ENCODE assay signal across 16 mouse cellular contexts in the genomic region with DNA sequence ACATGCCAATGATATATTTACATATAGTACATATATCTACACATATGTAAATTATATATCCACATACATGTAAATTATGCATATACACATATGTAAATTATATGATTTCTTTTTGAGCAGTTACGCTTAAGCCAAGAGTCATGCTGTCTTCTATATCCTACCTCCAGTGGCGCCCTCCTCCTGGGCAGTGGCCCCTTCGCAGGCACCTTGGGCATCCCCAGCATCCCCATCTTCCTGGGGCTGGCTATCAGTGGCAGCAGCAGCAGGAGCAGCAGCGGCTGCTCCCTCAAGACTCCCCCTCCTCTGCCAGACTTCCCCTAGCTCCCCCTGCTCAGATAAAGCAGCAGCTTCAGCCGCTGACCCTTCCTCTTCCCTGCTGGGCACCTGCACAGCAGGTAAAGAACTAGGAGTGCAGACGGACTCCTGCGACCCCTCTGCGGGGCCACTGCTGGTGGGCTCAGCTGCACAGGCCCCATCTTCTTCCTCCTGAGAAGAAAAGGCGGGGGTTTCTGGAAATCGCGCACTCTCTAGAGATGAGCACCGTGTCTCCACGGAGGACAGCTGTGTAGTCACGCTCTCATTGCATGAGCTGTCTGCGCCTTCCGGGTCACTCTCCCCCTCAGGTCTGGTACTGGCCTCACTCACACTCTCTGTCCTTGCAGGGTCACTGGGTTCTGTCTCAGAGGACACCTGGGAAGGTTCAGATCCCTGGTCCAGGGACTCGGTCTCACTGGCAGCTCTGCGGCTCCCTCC.
DNase-seq lines count a peak whose midpoint lies in the region; ATAC-seq and TF ChIP-seq lines count a peak whose summit lies in the region.
"Had no signal": no experiment of that assay in that cellular context is flagged by ENCODE, and none has a peak within 500 bp of the region (broad histone marks: within the 10 kb centered on the region; RNA-seq: fewer than 3 reads in every experiment).

No protein-coding gene starts in this region.

- TF ChIP-seq CTCF in hindbrain, postnatal 0 days (IDR thresholded peaks at IDR 0.05; ENCODE audit: low read depth), result no peak

- 0 out of 2 replicates have a peak overlapping the region, but pooled peaks have one; percentile 8 for H3K9ac ChIP-seq in neural tube, embryonic 13.5 days
- no peak overlapping the region for H3K9ac ChIP-seq in forebrain, embryonic 15.5 days (replicated peaks)
- no peak overlapping the region for H3K9ac ChIP-seq in hindbrain, postnatal 0 days (replicated peaks; ENCODE audit: low read length)
- H3K9ac ChIP-seq: liver, embryonic 14.5 days had no signal

- no peak overlapping the region for H3K4me2 ChIP-seq in neural tube, embryonic 13.5 days
- no peak overlapping the region for H3K4me2 ChIP-seq in forebrain, embryonic 15.5 days (replicated peaks)
- no peak overlapping the region for H3K4me2 ChIP-seq in hindbrain, postnatal 0 days (ENCODE audit: low read depth, low read length)

- WGBS in neural tube, embryonic 13.5 days, result 48% methylated on average over 18 of the region's 18 CpGs
- 46% methylated on average over 18 of the region's 18 CpGs for WGBS in forebrain, embryonic 15.5 days
- WGBS in hindbrain, postnatal 0 days, result 49% methylated on average over 18 of the region's 18 CpGs

- 0 out of 2 replicates have a peak, but pooled peaks have one; percentile 37 for ATAC-seq in neural tube, embryonic 13.5 days (ENCODE audit: low read depth)
- 0 out of 2 replicates have a peak, but pooled peaks have one; percentile 33 for ATAC-seq in forebrain, embryonic 15.5 days (replicated peaks)
- peak; percentile 58; the same call in 1 of the 2 replicates for ATAC-seq in hindbrain, postnatal 0 days
- ATAC-seq: CD4-positive, CD25-positive, alpha-beta regulatory T cell, adult 4 months; intestine, postnatal 0 days had no signal

- no peak for DNase-seq in neural tube, embryonic 10.5 days (ENCODE audit: extremely low spot score, low spot score)
- DNase-seq in hindbrain, postnatal 0 days (ENCODE audit: low spot score), result no peak
- DNase-seq in spleen, adult 12 weeks (ENCODE audit: low spot score), result no peak
- no peak for DNase-seq in embryo, embryonic 10.5 days (ENCODE audit: low spot score)
- DNase-seq in kidney, postnatal 25 days, result no peak
- DNase-seq: cerebellum, postnatal 10 days; gastrocnemius, postnatal 14 days; heart, postnatal 36 days; layer of hippocampus, postnatal 36 days; retina, postnatal 1 day had no signal

- H3K27ac ChIP-seq in neural tube, embryonic 13.5 days (replicated peaks), result no peak overlapping the region
- no peak overlapping the region for H3K27ac ChIP-seq in forebrain, embryonic 15.5 days (replicated peaks)
- H3K27ac ChIP-seq in hindbrain, postnatal 0 days, result no peak overlapping the region
- H3K27ac ChIP-seq: limb, embryonic 10.5 days; liver, embryonic 14.5 days had no signal

- H3K27me3 ChIP-seq in neural tube, embryonic 13.5 days, result no peaks in the 10 kb centered on the region
- no peaks in the 10 kb centered on the region for H3K27me3 ChIP-seq in forebrain, embryonic 15.5 days
- no peaks in the 10 kb centered on the region for H3K27me3 ChIP-seq in hindbrain, postnatal 0 days (ENCODE audit: insufficient read depth, low read length)

- no peaks in the 10 kb centered on the region for H3K9me3 ChIP-seq in neural tube, embryonic 13.5 days
- no peaks in the 10 kb centered on the region for H3K9me3 ChIP-seq in forebrain, embryonic 15.5 days
- H3K9me3 ChIP-seq in hindbrain, postnatal 0 days (ENCODE audit: low read length), result no peaks in the 10 kb centered on the region
- H3K9me3 ChIP-seq: limb, embryonic 10.5 days had no signal

- H3K4me3 ChIP-seq in neural tube, embryonic 13.5 days, result no peak overlapping the region
- no peak overlapping the region for H3K4me3 ChIP-seq in forebrain, embryonic 15.5 days
- H3K4me3 ChIP-seq in hindbrain, postnatal 0 days (ENCODE audit: low read length), result no peak overlapping the region
- H3K4me3 ChIP-seq: limb, embryonic 10.5 days had no signal

- no peaks in the 10 kb centered on the region; the same call in 1 of the 2 replicates for H3K4me1 ChIP-seq in neural tube, embryonic 13.5 days (replicated peaks)
- no peaks in the 10 kb centered on the region for H3K4me1 ChIP-seq in forebrain, embryonic 15.5 days
- no peaks in the 10 kb centered on the region for H3K4me1 ChIP-seq in hindbrain, postnatal 0 days (ENCODE audit: insufficient read depth, low read length)

- peaks cover 8% of the 10 kb centered on the region; the same call in 1 of the 2 replicates for H3K36me3 ChIP-seq in neural tube, embryonic 13.5 days
- no peaks in the 10 kb centered on the region for H3K36me3 ChIP-seq in forebrain, embryonic 15.5 days
- no peaks in the 10 kb centered on the region for H3K36me3 ChIP-seq in hindbrain, postnatal 0 days (ENCODE audit: insufficient read depth, low read length)
- H3K36me3 ChIP-seq: limb, embryonic 10.5 days had no signal
